Mouse (Mus musculus) megakaryocyte, embryonic 14.5 days (primary cell): ENCODE data around the gene Gm906. TPM values are rescaled to one million over a fixed set of nuclear protein-coding genes. Genes with fewer than 3 reads are reported as not detected.
"Not testable (repeated sequence)": the region's sequence is repeated elsewhere in the genome, so short reads cannot be mapped to it uniquely, and the experiment has no call there.

Source experiments
- H3K27me3 ChIP-seq: replicated peaks from 2 replicates; pipeline ENCODE3; 2012; ENCODE audit warnings: inconsistent platforms
- H3K36me3 ChIP-seq: replicated peaks from 2 replicates; pipeline ENCODE3; 2012; ENCODE audit warnings: low read length, inconsistent platforms, mixed read lengths
- H3K4me1 ChIP-seq: 2 replicates; pipeline ENCODE4 v1.6.1; 2012; ENCODE audit warnings: inconsistent platforms
- H3K4me3 ChIP-seq: replicated peaks from 2 replicates; pipeline ENCODE3; 2012; ENCODE audit warnings: moderate library complexity, mild to moderate bottlenecking, inconsistent platforms
- H3K9me3 ChIP-seq: 2 replicates; pipeline ENCODE4 v1.6.1; 2012; ENCODE audit warnings: inconsistent platforms
- FLI1 ChIP-seq: IDR thresholded peaks from 2 replicates; pipeline ENCODE4 v1.6.1; 2012; ENCODE audit warnings: low read length, inconsistent platforms, mixed read lengths
- GATA1 ChIP-seq: IDR thresholded peaks from 3 replicates; pipeline ENCODE4 v1.6.1; 2012; ENCODE audit warnings: mixed read lengths, low read length, inconsistent platforms, borderline replicate concordance
- polyA plus RNA-seq: library from polyadenylated mRNA; stranded (reverse); fragments of >175 nt; gene quantifications from 2 replicates; pipeline ENCODE4 v1.2.3, GENCODE M21; 2012; ENCODE audit warnings: low replicate concordance; ENCODE audit not compliant: insufficient read depth

The Gm906 gene
- not detected in 2 replicates for polyA plus RNA-seq

DNA sequence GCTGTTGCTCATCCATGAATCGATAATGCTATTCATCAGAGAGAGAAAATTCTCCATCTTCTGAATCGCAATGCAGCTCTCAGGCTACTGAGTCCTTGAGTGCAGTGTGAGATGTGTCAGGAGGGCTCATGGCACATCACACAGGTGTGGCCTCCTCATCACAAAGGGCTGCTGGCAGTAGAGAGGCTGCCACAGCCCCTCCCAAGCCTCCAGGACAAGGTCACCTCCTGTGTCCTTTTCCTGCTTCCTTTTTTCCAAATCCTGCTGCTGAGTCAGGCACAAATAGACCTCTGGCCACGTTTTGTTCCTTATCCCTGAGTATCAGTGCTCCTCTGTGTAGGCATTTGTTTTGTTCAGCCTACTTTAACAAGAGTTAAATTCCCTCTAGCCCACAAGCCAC, at the start of gene Gm906:
Gm906 (minus strand) TSS at position 101 of the 400 bp plus-strand sequence.
- H3K4me3 ChIP-seq, H3K27me3 ChIP-seq, H3K36me3 ChIP-seq, H3K4me1 ChIP-seq, H3K9me3 ChIP-seq: not testable (repeated sequence)

DNA sequence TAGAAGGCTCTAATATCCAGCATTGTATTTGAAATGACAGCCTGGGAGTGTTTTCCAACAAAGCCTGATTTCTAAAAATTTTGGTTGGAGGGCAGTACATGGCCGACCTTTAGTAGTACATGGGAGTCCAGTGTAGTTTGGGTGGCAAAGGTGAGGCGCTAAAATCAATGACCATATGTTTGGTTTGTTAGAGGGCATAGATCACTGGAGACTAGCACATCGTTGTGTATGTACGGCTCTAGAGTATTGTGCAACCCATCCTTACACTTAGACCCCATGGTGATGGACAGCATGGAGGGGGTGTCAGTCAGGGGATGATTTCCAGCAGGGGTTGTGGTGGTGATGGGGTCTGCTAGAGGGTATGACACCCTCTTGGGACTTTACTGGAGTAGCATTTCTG, 33.2 kb upstream of the Gm906 start:
- not testable (repeated sequence) for H3K9me3 ChIP-seq, H3K4me1 ChIP-seq, H3K36me3 ChIP-seq, H3K27me3 ChIP-seq, H3K4me3 ChIP-seq

DNA sequence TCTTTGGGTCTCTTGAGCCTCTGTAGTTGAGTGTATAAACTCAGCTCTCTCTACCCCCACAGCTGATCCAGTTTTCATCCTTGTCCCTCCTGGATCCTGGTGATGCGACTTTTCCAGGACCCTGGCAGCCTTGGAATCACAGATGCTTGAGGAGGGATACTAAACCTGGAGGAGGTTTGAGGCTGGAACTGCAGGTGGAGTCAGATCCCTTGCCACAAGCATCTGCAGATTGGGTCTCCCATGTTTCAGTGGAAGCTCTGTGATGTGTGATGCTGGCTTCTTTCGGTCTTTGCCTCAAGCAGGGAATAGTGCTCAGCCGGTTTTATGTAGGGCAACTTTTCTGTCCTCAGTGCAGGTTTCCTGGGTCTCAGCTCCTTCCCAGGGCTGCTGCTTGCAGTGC, 13.6 kb downstream of the Gm906 start:
- H3K4me3 ChIP-seq, result no peak overlapping the region
- TF ChIP-seq FLI1 (no peak), GATA1 (no peak)

DNA sequence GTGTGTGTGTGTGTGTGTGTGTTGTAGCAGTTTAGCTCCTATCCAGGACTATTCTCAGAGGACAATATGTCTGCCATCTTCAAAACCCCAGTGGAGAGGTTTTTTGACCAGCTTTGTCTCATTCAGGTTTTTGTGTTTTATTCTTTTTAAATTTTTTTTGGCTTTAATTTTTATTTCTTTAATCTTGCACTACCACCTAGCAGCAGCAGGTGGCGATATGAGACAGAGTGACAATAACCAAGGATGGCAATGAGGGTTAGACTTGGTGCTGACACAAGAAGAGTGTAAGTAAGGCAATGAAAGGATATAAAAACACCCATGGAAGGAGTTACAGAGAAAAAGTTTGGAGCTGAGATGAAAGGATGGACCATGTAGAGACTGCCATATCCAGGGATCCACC, 38.3 kb downstream of the Gm906 start:
- H3K4me3 ChIP-seq, H3K4me1 ChIP-seq, H3K27me3 ChIP-seq, H3K36me3 ChIP-seq, H3K9me3 ChIP-seq: not testable (repeated sequence)

More for the DNA sequence above, 13.6 kb downstream of the Gm906 start:
- Histone ChIP-seq H3K27me3 (no peaks in the 10 kb centered on the region), H3K9me3 (peaks cover 14% of the 10 kb centered on the region; the same call in 1 of the 2 replicates), H3K4me1 (no peaks in the 10 kb centered on the region), H3K36me3 (no peaks in the 10 kb centered on the region)

DNA sequence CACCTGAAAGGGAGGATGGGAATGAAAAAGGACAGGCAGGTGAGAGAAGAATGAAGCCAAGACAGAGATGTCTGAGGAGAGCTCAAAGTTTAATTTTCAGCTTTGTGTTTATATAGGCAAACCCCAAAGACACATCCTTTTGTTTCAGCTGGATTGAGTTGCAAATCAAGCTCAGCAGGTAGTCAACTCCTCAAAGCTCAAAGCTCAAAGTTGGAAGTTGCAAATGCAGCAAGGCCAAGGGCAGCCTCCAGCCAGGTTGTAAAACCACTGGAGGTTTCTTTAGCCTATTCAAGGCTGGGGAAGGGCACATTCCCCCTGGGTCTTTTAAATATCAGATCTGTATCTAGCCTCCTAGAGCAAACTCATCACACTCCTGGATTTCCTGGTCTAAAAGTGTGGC, 39.9 kb downstream of the Gm906 start:
- not testable (repeated sequence) for H3K9me3 ChIP-seq, H3K4me1 ChIP-seq, H3K36me3 ChIP-seq, H3K27me3 ChIP-seq, H3K4me3 ChIP-seq

DNA sequence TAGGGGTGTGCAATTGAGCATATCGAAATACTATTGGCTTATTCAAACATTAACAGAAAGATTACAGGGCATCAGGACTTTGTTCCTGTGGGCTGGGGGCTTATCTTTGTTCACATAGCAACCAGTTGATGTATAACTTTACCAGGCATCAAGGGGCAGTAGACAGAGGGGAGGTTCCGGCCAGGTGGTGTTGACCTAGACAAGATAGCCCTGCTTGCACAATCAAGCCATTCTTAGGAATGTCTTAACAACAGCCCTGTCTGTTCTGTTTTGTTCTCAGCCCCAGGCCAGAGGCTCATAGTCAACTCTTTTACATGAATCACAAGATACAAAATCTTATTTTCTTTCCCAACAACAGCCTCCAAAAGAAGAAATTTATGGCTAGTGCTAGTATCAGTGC, 40.5 kb downstream of the Gm906 start:
- H3K4me1 ChIP-seq, H3K36me3 ChIP-seq, H3K4me3 ChIP-seq, H3K9me3 ChIP-seq, H3K27me3 ChIP-seq: not testable (repeated sequence)

DNA sequence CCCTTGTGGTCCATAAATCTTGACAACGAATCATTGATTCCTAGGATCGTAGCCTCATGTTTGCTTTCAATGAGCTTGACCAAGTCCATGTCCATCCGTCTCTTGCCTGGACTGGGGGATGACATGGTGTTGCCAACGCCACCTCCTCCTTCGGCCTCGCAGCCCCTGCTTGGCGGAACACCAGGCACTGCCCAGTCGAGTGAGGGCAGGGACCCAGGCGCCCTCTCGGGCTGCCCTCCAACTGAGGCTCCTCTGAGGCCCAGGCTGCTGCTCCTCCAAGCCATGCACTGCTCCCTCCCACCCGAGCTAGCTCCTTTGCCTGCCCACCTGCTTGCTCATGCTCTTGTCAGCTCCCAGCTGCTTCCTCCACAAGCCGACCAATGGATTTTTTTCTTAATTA, 42.1 kb downstream of the Gm906 start:
- Histone ChIP-seq H3K27me3 (no peaks in the 10 kb centered on the region), H3K9me3 (peaks cover 4% of the 10 kb centered on the region; the same call in 1 of the 2 replicates), H3K36me3 (no peaks in the 10 kb centered on the region), H3K4me1 (no peaks in the 10 kb centered on the region), H3K4me3 (no peak overlapping the region)
- TF ChIP-seq GATA1 (no peak), FLI1 (no peak)

DNA sequence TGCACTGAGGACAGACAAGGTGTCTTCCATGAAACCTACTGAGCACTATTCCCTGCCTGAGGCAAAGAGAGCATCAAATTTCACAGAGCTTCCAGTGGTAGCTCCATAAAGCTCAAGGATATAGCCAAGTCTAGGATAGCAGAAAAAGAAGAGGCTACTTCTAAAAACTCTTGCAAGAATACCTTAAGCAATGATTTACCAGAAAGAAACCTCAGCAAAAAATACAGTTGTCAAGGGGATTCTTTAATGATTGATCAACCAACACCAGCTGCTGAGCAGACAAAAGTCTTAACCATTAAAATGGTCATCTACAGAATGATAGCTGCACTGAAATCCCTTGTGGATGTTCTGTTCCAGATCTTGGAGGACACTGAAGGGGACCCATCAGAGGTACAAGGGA, 53.3 kb downstream of the Gm906 start:
- H3K4me1 ChIP-seq, H3K4me3 ChIP-seq, H3K27me3 ChIP-seq, H3K9me3 ChIP-seq, H3K36me3 ChIP-seq: not testable (repeated sequence)

Other genes starting within 250 kb of the Gm906 start
- gene Fbxw17, start 167.6 kb upstream of the Gm906 start, polyA plus RNA-seq, result 5.8 TPM in 1 of 2 replicates, not detected in the other
- not detected in 2 replicates for gene Gm47429, start 193.6 kb upstream of the Gm906 start, polyA plus RNA-seq
- 0.19 TPM in 1 of 2 replicates, not detected in the other for gene Nutm2, start 217.0 kb upstream of the Gm906 start, polyA plus RNA-seq